Mouse (Mus musculus) layer of hippocampus, adult 2 months (tissue): ENCODE results near the gene Cacnb4. TPM values are rescaled to one million over a fixed set of nuclear protein-coding genes. Genes with fewer than 3 reads are reported as not detected.
A peak's percentile ranks its signal among the peaks of the same experiment; 100 is the strongest.

Experiments used
- DNase-seq, 2 experiments: peaks; one replicate each; pipeline ENCODE4 v3.0.0; 2022; ENCODE audit warnings: low spot score in 2 of 2
- H3K27ac ChIP-seq: fragments of 200-600 bp; 2 replicates; pipeline ENCODE4 v1.8.1; 2022
- H3K4me3 ChIP-seq: fragments of 200-600 bp; 2 replicates; pipeline ENCODE4 v1.8.1; 2022; ENCODE audit warnings: mild to moderate bottlenecking
- CTCF ChIP-seq: fragments of 200-600 bp; conservative IDR thresholded peaks from 2 replicates; pipeline ENCODE4 v1.8.1; 2022; ENCODE audit warnings: antibody characterized with exemption, mild to moderate bottlenecking, moderate library complexity
- total RNA-seq, 2 experiments: library from RNA; stranded (reverse); gene quantifications; 2 replicates each; pipeline ENCODE4 v1.2.3; 2021

The Cacnb4 gene
- total RNA-seq, 2 experiments from 2014 or later: 69.7 to 81.2 TPM

GRCm38 (mm10) chr2:52511799-52512198 lies 164.8 kb downstream of the Cacnb4 start:
- Histone ChIP-seq H3K4me3 (no peak overlapping the region; the same call in 1 of the 2 replicates), H3K27ac (peak overlapping the region; percentile 8; the same call in 1 of the 2 replicates)
- TF ChIP-seq CTCF: no peak
- no peak for DNase-seq

GRCm38 (mm10) chr2:52509779-52510500 lies 166.7 kb downstream of the Cacnb4 start:
- no peak for DNase-seq
- no peak for TF ChIP-seq CTCF
- Histone ChIP-seq H3K27ac (peak overlapping the region; percentile 78), H3K4me3 (no peak overlapping the region)

GRCm38 (mm10) chr2:52505164-52505563 lies 171.5 kb downstream of the Cacnb4 start:
- peak overlapping the region; percentile 73 for H3K27ac ChIP-seq
- no peak for TF ChIP-seq CTCF
- no peak overlapping the region for H3K4me3 ChIP-seq
- DNase-seq: no peak

- TF ChIP-seq CTCF: no peak
- peak; percentile 40 to 59 for DNase-seq
- Histone ChIP-seq H3K27ac (peak overlapping the region; percentile 73), H3K4me3 (no peak overlapping the region)
These were observed 171.9 kb downstream of the Cacnb4 start for GRCm38 (mm10) chr2:52504762-52505161.

- Histone ChIP-seq H3K27ac (peak overlapping the region; percentile 85), H3K4me3 (no peak overlapping the region)
- no peak for TF ChIP-seq CTCF
- peak in 1 of 2 experiments; percentile 50 for DNase-seq
These were observed 176.8 kb downstream of the Cacnb4 start for GRCm38 (mm10) chr2:52499849-52500262.

- no peak for TF ChIP-seq CTCF
- DNase-seq: no peak
- H3K27ac ChIP-seq: peak overlapping the region; percentile 85
- no peak overlapping the region for H3K4me3 ChIP-seq
These were observed 177.5 kb downstream of the Cacnb4 start for GRCm38 (mm10) chr2:52499101-52499537.

- no peak overlapping the region for H3K27ac ChIP-seq
- no peak overlapping the region for H3K4me3 ChIP-seq
- no peak for TF ChIP-seq CTCF
- DNase-seq: no peak
These were observed 181.4 kb downstream of the Cacnb4 start for GRCm38 (mm10) chr2:52495097-52495694.

GRCm38 (mm10) chr2:52494274-52494673 lies 182.4 kb downstream of the Cacnb4 start:
- TF ChIP-seq CTCF: no peak
- H3K4me3 ChIP-seq: no peak overlapping the region
- no peak overlapping the region for H3K27ac ChIP-seq
- no peak for DNase-seq

- no peak for DNase-seq
- Histone ChIP-seq H3K27ac (no peak overlapping the region), H3K4me3 (no peak overlapping the region)
- TF ChIP-seq CTCF: no peak
These were observed 183.8 kb downstream of the Cacnb4 start for GRCm38 (mm10) chr2:52492867-52493266.

GRCm38 (mm10) chr2:52489840-52490239 lies 186.8 kb downstream of the Cacnb4 start:
- DNase-seq: no peak
- TF ChIP-seq CTCF: no peak
- Histone ChIP-seq H3K4me3 (no peak overlapping the region), H3K27ac (no peak overlapping the region)

GRCm38 (mm10) chr2:52483496-52483895 lies 193.1 kb downstream of the Cacnb4 start:
- Histone ChIP-seq H3K4me3 (no peak overlapping the region), H3K27ac (no peak overlapping the region)
- DNase-seq: no peak
- TF ChIP-seq CTCF: no peak

GRCm38 (mm10) chr2:52480476-52480875 lies 196.2 kb downstream of the Cacnb4 start:
- TF ChIP-seq CTCF: no peak
- Histone ChIP-seq H3K4me3 (no peak overlapping the region), H3K27ac (no peak overlapping the region)
- no peak for DNase-seq

- Histone ChIP-seq H3K27ac (no peak overlapping the region), H3K4me3 (no peak overlapping the region)
- DNase-seq: no peak
- TF ChIP-seq CTCF: no peak
These were observed 198.1 kb downstream of the Cacnb4 start for GRCm38 (mm10) chr2:52478501-52478900.

- no peak for DNase-seq
- Histone ChIP-seq H3K4me3 (no peak overlapping the region), H3K27ac (no peak overlapping the region)
- TF ChIP-seq CTCF: no peak
These were observed 199.1 kb downstream of the Cacnb4 start for GRCm38 (mm10) chr2:52477550-52477907.
